Mouse (Mus musculus) E14TG2a.4 (cell line): Measurements from ENCODE around the gene Nhej1.

Experiments
- H3K27me3 ChIP-seq: 2 replicates; pipeline ENCODE4 v1.6.1; 2014; ENCODE audit warnings: low read length, control low read depth; ENCODE audit not compliant: insufficient read depth
- H3K36me3 ChIP-seq: 2 replicates; pipeline ENCODE4 v1.6.1; 2014; ENCODE audit warnings: low read length, control low read depth; ENCODE audit not compliant: insufficient read depth
- H3K4me1 ChIP-seq: replicated peaks from 2 replicates; pipeline ENCODE4 v1.6.1; 2014; ENCODE audit warnings: low read depth, low read length, control low read depth
- H3K4me3 ChIP-seq: replicated peaks from 2 replicates; pipeline ENCODE4 v1.5.1; 2014; ENCODE audit warnings: mild to moderate bottlenecking, low read length
- H3K9me3 ChIP-seq: 2 replicates; pipeline ENCODE4 v1.6.1; 2014; ENCODE audit warnings: low read length, control low read depth
- CTCF ChIP-seq: conservative IDR thresholded peaks from 2 replicates; pipeline ENCODE4 v1.5.1; 2014; ENCODE audit warnings: low read length
- NANOG ChIP-seq: IDR thresholded peaks from 2 replicates; pipeline ENCODE4 v1.6.1; 2014; ENCODE audit warnings: borderline replicate concordance, low read length, mixed read lengths
- POU5F1 ChIP-seq: IDR thresholded peaks from 2 replicates; pipeline ENCODE4 v1.6.1; 2014; ENCODE audit warnings: low read length, borderline replicate concordance

The Nhej1 gene

GRCm38 (mm10) chr1:75133421-75134207 lies 8.6 kb upstream of the Nhej1 start, which contains the start of gene Slc23a3:
TSS of gene Slc23a3 (minus strand) at chr1:75133890.
- Histone ChIP-seq H3K9me3 (no peaks in the 10 kb centered on the region), H3K4me1 (peaks cover 7% of the 10 kb centered on the region), H3K4me3 (no peak within 1 kb of the TSS), H3K36me3 (peaks cover 20% of the 10 kb centered on the region), H3K27me3 (peaks cover 38% of the 10 kb centered on the region)
- TF ChIP-seq POU5F1 (no peak), CTCF (no peak)

- TF ChIP-seq CTCF, result no peak
- no peak for TF ChIP-seq NANOG
- TF ChIP-seq POU5F1, result no peak
- peaks cover 20% of the 10 kb centered on the region for H3K4me1 ChIP-seq
- H3K36me3 ChIP-seq, result no peaks in the 10 kb centered on the region
- H3K27me3 ChIP-seq, result peaks cover 30% of the 10 kb centered on the region
- no peak overlapping the region for H3K4me3 ChIP-seq
- H3K9me3 ChIP-seq, result no peaks in the 10 kb centered on the region
Observed at GRCm38 (mm10) chr1:75128641-75129040, 3.6 kb upstream of the Nhej1 start.

GRCm38 (mm10) chr1:75125418-75125817 lies 418 bp upstream of the Nhej1 start:
- peaks cover 12% of the 10 kb centered on the region for H3K27me3 ChIP-seq
- H3K4me1 ChIP-seq, result peaks cover 18% of the 10 kb centered on the region
- no peaks in the 10 kb centered on the region for H3K9me3 ChIP-seq
- no peaks in the 10 kb centered on the region for H3K36me3 ChIP-seq
- peak overlapping the region; percentile 85 for H3K4me3 ChIP-seq
- TF ChIP-seq POU5F1, result no peak

GRCm38 (mm10) chr1:75122211-75122610 lies 2.8 kb downstream of the Nhej1 start:
- Histone ChIP-seq H3K4me1 (peaks cover 18% of the 10 kb centered on the region), H3K27me3 (no peaks in the 10 kb centered on the region), H3K4me3 (no peak overlapping the region), H3K36me3 (no peaks in the 10 kb centered on the region), H3K9me3 (no peaks in the 10 kb centered on the region)
- no peak for TF ChIP-seq CTCF
- TF ChIP-seq POU5F1, result no peak
- TF ChIP-seq NANOG, result no peak

GRCm38 (mm10) chr1:75052091-75052490 lies 72.9 kb downstream of the Nhej1 start:
- TF ChIP-seq CTCF (peak; percentile 46), POU5F1 (no peak), NANOG (no peak)
- Histone ChIP-seq H3K4me1 (no peaks in the 10 kb centered on the region), H3K9me3 (no peaks in the 10 kb centered on the region), H3K4me3 (no peak overlapping the region), H3K36me3 (no peaks in the 10 kb centered on the region), H3K27me3 (no peaks in the 10 kb centered on the region)

GRCm38 (mm10) chr1:75051428-75051827 lies 73.6 kb downstream of the Nhej1 start:
- no peaks in the 10 kb centered on the region for H3K36me3 ChIP-seq
- H3K4me1 ChIP-seq, result no peaks in the 10 kb centered on the region
- TF ChIP-seq NANOG (no peak), POU5F1 (no peak), CTCF (no peak)
- H3K27me3 ChIP-seq, result no peaks in the 10 kb centered on the region
- no peaks in the 10 kb centered on the region for H3K9me3 ChIP-seq
- H3K4me3 ChIP-seq, result no peak overlapping the region

GRCm38 (mm10) chr1:75048571-75048970 lies 76.4 kb downstream of the Nhej1 start:
- TF ChIP-seq POU5F1, result no peak
- no peak for TF ChIP-seq CTCF
- no peak for TF ChIP-seq NANOG
- H3K4me3 ChIP-seq, result no peak overlapping the region
- H3K9me3 ChIP-seq, result no peaks in the 10 kb centered on the region
- H3K36me3 ChIP-seq, result no peaks in the 10 kb centered on the region
- no peaks in the 10 kb centered on the region for H3K27me3 ChIP-seq
- H3K4me1 ChIP-seq, result no peaks in the 10 kb centered on the region

- H3K36me3 ChIP-seq, result no peaks in the 10 kb centered on the region
- no peak overlapping the region for H3K4me3 ChIP-seq
- TF ChIP-seq NANOG (no peak), POU5F1 (no peak), CTCF (no peak)
- H3K27me3 ChIP-seq, result no peaks in the 10 kb centered on the region
- H3K9me3 ChIP-seq, result no peaks in the 10 kb centered on the region
- H3K4me1 ChIP-seq, result no peaks in the 10 kb centered on the region
Observed at GRCm38 (mm10) chr1:75048041-75048440, 77.0 kb downstream of the Nhej1 start.

- TF ChIP-seq POU5F1 (no peak), CTCF (no peak), NANOG (no peak)
- peaks cover 8% of the 10 kb centered on the region for H3K4me1 ChIP-seq
- H3K36me3 ChIP-seq, result no peaks in the 10 kb centered on the region
- H3K27me3 ChIP-seq, result no peaks in the 10 kb centered on the region
- no peaks in the 10 kb centered on the region for H3K9me3 ChIP-seq
- H3K4me3 ChIP-seq, result peak overlapping the region; percentile 29; the same call in 1 of the 2 replicates
Observed at GRCm38 (mm10) chr1:75040429-75040828, 84.6 kb downstream of the Nhej1 start.
